Mouse (Mus musculus) brain, embryonic 14.5 days (tissue): ENCODE data around the gene Prtg.

ENCODE experiments used
- CTCF ChIP-seq: fragments of 200-500 bp; IDR thresholded peaks from 2 replicates; pipeline ENCODE4 v1.5.1; 2012; ENCODE audit warnings: inconsistent platforms, mild to moderate bottlenecking, moderate library complexity, borderline replicate concordance; ENCODE audit not compliant: insufficient read depth, insufficient read length; ENCODE audit errors: extremely low read depth
- POLR2A ChIP-seq: fragments of 200-500 bp; IDR thresholded peaks from 2 replicates; pipeline ENCODE4 v1.6.1; 2012; ENCODE audit warnings: mild to moderate bottlenecking, inconsistent platforms, borderline replicate concordance; ENCODE audit not compliant: poor library complexity, insufficient read depth, insufficient read length, severe bottlenecking; ENCODE audit errors: extremely low read depth

DNA sequence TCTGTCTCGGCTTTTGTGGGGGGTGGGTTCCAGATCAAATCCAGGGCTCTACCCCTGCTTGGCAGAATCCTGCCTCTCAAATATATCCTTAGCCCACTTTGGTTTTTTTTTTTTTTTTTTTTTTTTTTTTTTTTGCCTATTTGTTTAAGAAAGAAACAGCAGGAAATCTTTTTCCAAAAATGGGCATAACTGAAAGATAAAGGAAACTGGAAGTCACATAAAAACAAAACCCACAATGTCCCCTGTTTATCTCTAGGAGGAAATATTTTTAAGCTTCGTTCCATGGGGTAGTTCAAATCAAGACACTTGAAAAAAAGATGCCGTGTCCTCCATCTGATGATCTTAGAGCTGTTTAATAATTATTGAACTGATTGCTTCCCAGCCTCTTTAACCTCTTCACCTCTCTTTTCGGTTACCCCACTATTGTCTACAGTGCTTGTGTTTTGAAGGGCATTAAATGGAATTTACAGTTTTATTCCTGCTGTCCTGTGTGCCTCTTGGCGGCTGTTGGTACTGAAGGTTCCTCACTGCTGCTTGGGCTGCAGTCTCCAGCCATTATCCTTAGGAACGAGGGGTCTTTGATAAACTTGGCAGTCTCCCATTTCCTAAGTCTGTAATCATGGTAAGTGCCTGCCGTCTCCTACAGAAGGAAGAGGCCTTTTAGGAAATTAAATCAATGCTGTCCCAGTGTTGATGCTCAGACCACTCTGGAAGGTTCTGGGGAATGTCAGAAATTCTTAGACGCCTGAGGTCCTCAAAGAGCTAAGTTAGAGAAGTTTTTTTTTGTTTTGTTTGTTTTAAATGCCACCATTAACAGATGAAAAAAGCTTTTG is 65.8 kb downstream of the Prtg start:
- no peak for TF ChIP-seq CTCF
- no peak for TF ChIP-seq POLR2A
